Mouse (Mus musculus) midbrain, postnatal 0 days (tissue): ENCODE results near the gene Gpn1. TPM values are rescaled to one million over a fixed set of nuclear protein-coding genes. Genes with fewer than 3 reads are reported as not detected.

ENCODE experiments used
- ATAC-seq: fragments of 200-750 bp; cut with Nextera tagmentation; 2 replicates; pipeline ENCODE4 v1.8.0; 2017; ENCODE audit warnings: moderate number of reproducible peaks, mild to moderate bottlenecking, moderate TSS enrichment, moderate library complexity; ENCODE audit not compliant: low FRiP score
- DNase-seq: peaks from one replicate; pipeline ENCODE4 v3.0.0-alpha.2; 2015; ENCODE audit warnings: low spot score
- H3K27ac ChIP-seq: fragments of 300-500 bp; sonication (generic); 2 replicates; pipeline ENCODE4 v1.5.1; 2014; ENCODE audit warnings: low read depth, mild to moderate bottlenecking, low read length, mixed read lengths
- H3K27me3 ChIP-seq: fragments of 300-500 bp; sonication (generic); 2 replicates; pipeline ENCODE4 v1.6.1; 2014; ENCODE audit warnings: low read length, control low read depth, mixed read lengths; ENCODE audit not compliant: insufficient read depth
- H3K36me3 ChIP-seq: fragments of 300-500 bp; sonication (generic); 2 replicates; pipeline ENCODE4 v1.6.1; 2014; ENCODE audit warnings: low read length, control low read depth, mixed read lengths; ENCODE audit not compliant: insufficient read depth
- H3K4me1 ChIP-seq: fragments of 300-500 bp; sonication (generic); 2 replicates; pipeline ENCODE4 v1.6.1; 2014; ENCODE audit warnings: mild to moderate bottlenecking, control low read depth, antibody characterized with exemption, low read length, mixed read lengths; ENCODE audit not compliant: insufficient read depth
- H3K4me2 ChIP-seq: fragments of 300-500 bp; sonication (generic); 2 replicates; pipeline ENCODE4 v1.6.1; 2014; ENCODE audit warnings: low read depth, mild to moderate bottlenecking, low read length, mixed read lengths; ENCODE audit not compliant: poor library complexity, severe bottlenecking
- H3K4me3 ChIP-seq: fragments of 300-500 bp; sonication (generic); 2 replicates; pipeline ENCODE4 v1.5.1; 2014; ENCODE audit warnings: low read depth, mild to moderate bottlenecking, low read length, moderate library complexity
- H3K9ac ChIP-seq: fragments of 300-500 bp; sonication (generic); replicated peaks from 2 replicates; pipeline ENCODE4 v1.6.1; 2014; ENCODE audit warnings: mild to moderate bottlenecking, low read length, moderate library complexity, mixed read lengths; ENCODE audit not compliant: poor library complexity, severe bottlenecking
- H3K9me3 ChIP-seq: fragments of 300-500 bp; sonication (generic); 2 replicates; pipeline ENCODE4 v1.6.1; 2016; ENCODE audit warnings: low read length, control low read depth
- CTCF ChIP-seq: IDR thresholded peaks from 2 replicates; pipeline ENCODE4 v1.5.1; 2016; ENCODE audit warnings: antibody characterized with exemption, mild to moderate bottlenecking
- WGBS: fragments of 180-500 bp; shearing (Covaris S2); extraction: QIAGEN DNeasy Blood & Tissue Kit; methylation state at CpG from one replicate; pipeline ENCODE4 v1.1.7; 2014; 5-methylcytosine and 5-hydroxymethylcytosine counted together
- polyA plus RNA-seq: library from polyadenylated mRNA; unstranded; fragments of >200 nt; fragmentation: Nextera tagmentation; extraction: Ambion mirVana; gene quantifications from 2 replicates; pipeline ENCODE4 v1.2.1, GENCODE M21; 2015
- total RNA-seq: library from RNA; depleted of rRNA; stranded (reverse); fragments of >200 nt; gene quantifications from 2 replicates; pipeline ENCODE4 v1.2.3, GENCODE M21; 2014; rRNA removed

Gpn1 gene
- total and polyA plus RNA-seq, 2 experiments from 2014 or later = 35.2 to 62.7 TPM

GRCm38 (mm10) chr5:31562036-31562666 is 67.6 kb downstream of the Gpn1 start:
- Histone ChIP-seq H3K4me1 (no peaks in the 10 kb centered on the region), H3K27me3 (no peaks in the 10 kb centered on the region), H3K9me3 (no peaks in the 10 kb centered on the region), H3K4me2 (no peak overlapping the region), H3K4me3 (no peak overlapping the region), H3K9ac (no peak overlapping the region), H3K27ac (no peak overlapping the region), H3K36me3 (peaks cover 11% of the 10 kb centered on the region; the same call in 1 of the 2 replicates)
- no peak for TF ChIP-seq CTCF
- no peak for DNase-seq
- ATAC-seq = no peak
- 88% methylated on average over 7 of the region's 7 CpGs for WGBS

Other genes starting within 250 kb of the Gpn1 start
- 1.2 and 2.5 TPM in 2 replicates for gene Krtcap3, start 243.1 kb upstream of the Gpn1 start, total RNA-seq
- 1.5 and 3.4 TPM in 2 replicates for gene Krtcap3, start 243.1 kb upstream of the Gpn1 start, polyA plus RNA-seq
- 28.2 and 45.8 TPM in 2 replicates for gene Ift172, start 203.6 kb upstream of the Gpn1 start, total RNA-seq
- gene Ift172, start 203.6 kb upstream of the Gpn1 start, polyA plus RNA-seq = 16.5 and 17.7 TPM in 2 replicates
- 155 and 188 TPM in 2 replicates for gene Fndc4, start 198.7 kb upstream of the Gpn1 start, total RNA-seq
- gene Fndc4, start 198.7 kb upstream of the Gpn1 start, polyA plus RNA-seq = 103 and 118 TPM in 2 replicates
- 0.42 and 1.2 TPM in 2 replicates for gene Gckr, start 197.3 kb upstream of the Gpn1 start, total RNA-seq
- gene Gckr, start 197.3 kb upstream of the Gpn1 start, polyA plus RNA-seq = 0.85 and 1.0 TPM in 2 replicates
- 74.6 and 99.9 TPM in 2 replicates for gene Zfp512, start 42.3 kb upstream of the Gpn1 start, total RNA-seq
- 93.6 and 94.2 TPM in 2 replicates for gene Zfp512, start 42.3 kb upstream of the Gpn1 start, polyA plus RNA-seq
- gene 4930548H24Rik, start 9.0 kb upstream of the Gpn1 start, total RNA-seq = 0.28 TPM in 1 of 2 replicates, not detected in the other
- not detected in 2 replicates for gene 4930548H24Rik, start 9.0 kb upstream of the Gpn1 start, polyA plus RNA-seq
- 36.8 and 39.6 TPM in 2 replicates for gene Slc4a1ap, start 32.3 kb downstream of the Gpn1 start, total RNA-seq
- 23.3 and 30.1 TPM in 2 replicates for gene Slc4a1ap, start 32.3 kb downstream of the Gpn1 start, polyA plus RNA-seq
- gene Supt7l, start 33.1 kb downstream of the Gpn1 start, total RNA-seq = 25.3 and 25.7 TPM in 2 replicates
- gene Supt7l, start 33.1 kb downstream of the Gpn1 start, polyA plus RNA-seq = 18.1 and 20.4 TPM in 2 replicates
- 79.9 and 114 TPM in 2 replicates for gene Mrpl33, start 102.2 kb downstream of the Gpn1 start, total RNA-seq
- 283 and 291 TPM in 2 replicates for gene Mrpl33, start 102.2 kb downstream of the Gpn1 start, polyA plus RNA-seq
- 1.6 and 2.2 TPM in 2 replicates for gene Rbks, start 202.9 kb downstream of the Gpn1 start, total RNA-seq
- gene Rbks, start 202.9 kb downstream of the Gpn1 start, polyA plus RNA-seq = 2.9 and 3.0 TPM in 2 replicates
- gene Babam2, start 202.9 kb downstream of the Gpn1 start, total RNA-seq = 30.9 and 35.9 TPM in 2 replicates
- gene Babam2, start 202.9 kb downstream of the Gpn1 start, polyA plus RNA-seq = 58.9 and 66.1 TPM in 2 replicates